Mouse (Mus musculus) kidney, postnatal 14 days (tissue): ENCODE results near the gene Gm13272.
"Not testable (repeated sequence)": the region's sequence is repeated elsewhere in the genome, so short reads cannot be mapped to it uniquely, and the experiment has no call there.

Source experiments
- DNase-seq: peaks from one replicate; pipeline ENCODE4 v3.0.0; 2022; ENCODE audit warnings: mixed read lengths

Gene Gm13272

DNA sequence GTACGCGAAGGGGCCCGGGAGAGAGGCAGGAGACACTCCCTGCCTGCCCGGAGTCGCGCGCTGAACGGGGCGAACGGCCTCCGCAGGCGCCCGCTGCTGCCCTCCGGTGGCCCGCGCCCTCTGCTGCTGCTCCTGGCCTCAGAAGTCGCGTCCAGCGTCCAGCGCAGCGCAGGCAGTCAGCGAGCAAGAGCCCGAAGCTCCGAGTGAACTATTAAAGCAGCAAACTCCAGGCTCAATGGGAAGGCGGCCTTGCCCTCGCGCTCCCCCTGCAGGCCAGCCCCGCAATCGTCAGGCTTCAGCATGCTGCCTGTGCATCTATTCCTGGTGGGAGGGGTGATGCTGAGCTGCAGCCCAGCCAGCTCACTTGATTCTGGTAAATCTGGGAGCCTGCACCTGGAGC is at the start of gene Gm13272:
TSS of gene Gm13272 (plus strand) at position 301 of the 400 bp plus-strand sequence.
- not testable (repeated sequence) for DNase-seq

DNA sequence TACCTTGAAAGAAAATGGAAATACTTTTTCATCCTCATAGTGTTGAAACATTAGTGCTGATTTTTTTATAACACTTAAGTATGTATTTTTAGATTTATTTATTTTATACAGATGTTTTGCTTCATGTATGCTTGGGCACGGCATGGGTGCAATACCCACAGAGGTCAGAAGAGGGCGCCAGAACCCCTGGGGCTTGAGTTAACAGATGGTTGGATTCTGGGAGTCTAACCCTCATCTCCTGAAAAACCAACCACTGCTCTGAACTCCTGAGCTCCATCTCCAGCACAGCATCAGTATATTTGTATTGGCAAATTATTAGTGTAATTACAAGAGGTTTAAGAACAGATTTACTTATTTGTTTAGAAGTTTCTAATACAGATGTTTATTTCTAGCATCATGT is 41.2 kb upstream of the Gm13272 start:
- DNase-seq: peak; percentile 71

DNA sequence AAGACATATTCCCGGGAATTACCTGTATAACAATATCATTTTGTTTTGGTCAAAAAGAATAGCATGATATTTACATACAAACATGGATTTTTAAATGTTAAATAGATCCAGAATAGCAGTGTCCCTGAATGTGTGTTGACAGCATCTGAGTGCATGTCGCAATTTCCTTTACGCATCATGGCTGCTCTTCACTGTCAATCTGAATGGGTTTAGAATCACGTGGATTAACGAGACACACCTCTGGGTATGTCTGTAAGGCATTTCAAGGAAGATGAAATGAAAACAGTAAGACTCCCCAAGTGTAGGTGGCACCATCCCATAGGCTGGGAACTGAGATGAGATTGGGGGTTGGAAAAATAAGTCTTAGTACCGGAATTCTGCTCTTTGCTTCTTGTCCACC is 40.6 kb upstream of the Gm13272 start:
- no peak for DNase-seq

DNA sequence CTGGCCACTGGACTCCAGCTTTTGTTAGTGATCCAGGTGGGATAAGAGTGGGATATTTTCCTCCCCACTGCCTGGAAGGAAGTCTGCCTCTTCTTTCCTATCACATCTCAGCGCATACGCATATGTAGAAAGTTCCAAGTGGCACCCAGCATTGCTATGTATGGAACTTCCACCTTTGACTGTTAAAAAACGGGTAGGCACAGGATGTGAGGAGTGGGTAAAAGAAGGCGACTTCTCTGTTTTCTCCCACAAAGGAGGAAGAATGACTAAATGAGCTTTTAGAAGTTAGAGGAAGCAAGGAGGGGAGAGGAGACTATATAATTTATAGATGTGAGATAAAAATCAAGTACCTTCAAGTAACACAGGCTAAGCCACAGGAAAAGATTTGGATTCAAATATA is 38.2 kb upstream of the Gm13272 start:
- no peak for DNase-seq

DNA sequence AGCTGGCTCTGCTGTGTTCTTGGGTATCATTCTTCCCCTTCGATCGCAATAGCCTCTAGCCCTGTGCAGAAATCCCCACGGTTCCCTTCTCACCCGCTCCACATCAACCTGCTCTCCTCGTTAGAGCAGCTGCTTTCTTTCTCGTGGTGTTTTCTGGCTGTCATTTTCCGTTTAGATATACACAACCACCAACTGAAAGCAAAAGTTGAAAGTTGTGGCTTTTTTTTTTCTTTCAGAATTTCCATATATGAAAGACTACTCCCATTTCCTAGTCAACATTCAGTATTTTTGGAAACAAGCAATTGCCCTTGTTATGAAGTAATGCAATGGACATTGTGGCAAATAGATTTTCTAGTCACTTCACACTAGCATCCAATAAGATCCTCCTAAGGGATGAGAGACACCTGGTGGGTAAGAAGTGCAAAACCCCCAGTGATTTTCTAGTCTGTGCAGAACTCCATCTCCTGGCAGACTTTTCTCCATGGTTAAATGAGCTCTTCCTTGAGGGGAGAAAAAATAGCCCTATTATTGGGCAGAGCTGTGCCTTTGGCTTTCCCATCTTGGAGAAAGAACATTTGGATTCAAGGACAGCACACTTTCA is 36.8 kb upstream of the Gm13272 start:
- DNase-seq: no peak

DNA sequence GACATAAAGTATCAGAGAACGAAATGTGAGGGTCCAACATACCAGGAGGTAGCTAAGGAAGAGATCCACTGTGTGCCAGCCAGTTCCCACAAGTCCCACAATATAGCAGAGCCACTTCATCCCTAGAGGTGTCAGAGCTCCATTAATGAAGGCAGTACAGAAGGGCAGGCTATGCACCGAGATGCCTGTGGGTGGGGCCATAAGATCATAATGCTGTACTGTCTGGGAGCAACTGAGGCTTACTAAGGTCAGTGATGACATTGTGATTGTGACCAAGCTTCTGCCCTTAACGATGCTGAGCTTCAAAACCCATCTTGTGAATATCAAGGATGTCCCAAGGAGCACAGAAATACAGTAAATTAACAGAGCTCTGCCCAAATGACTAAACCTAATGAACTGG is 35.4 kb upstream of the Gm13272 start:
- DNase-seq: no peak

DNA sequence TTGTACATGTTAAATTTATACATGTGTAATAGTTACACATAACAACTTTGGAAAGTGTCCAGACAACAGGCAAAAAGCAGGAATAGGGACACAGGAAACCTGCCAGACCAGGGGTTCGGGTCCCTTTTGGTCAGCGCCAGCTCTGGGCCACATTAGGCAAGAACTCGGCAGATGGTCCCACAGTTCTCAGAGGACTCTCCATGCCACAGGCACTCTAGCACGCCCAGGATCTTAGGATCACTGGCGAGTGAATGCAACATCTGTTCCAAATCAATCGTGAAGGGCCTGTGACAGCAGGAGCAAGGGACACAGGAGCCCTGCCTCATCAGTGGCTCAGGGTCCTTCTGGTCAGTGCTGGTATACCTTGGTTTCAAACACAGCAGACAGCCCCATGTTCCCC is 29.7 kb upstream of the Gm13272 start:
- DNase-seq: no peak

DNA sequence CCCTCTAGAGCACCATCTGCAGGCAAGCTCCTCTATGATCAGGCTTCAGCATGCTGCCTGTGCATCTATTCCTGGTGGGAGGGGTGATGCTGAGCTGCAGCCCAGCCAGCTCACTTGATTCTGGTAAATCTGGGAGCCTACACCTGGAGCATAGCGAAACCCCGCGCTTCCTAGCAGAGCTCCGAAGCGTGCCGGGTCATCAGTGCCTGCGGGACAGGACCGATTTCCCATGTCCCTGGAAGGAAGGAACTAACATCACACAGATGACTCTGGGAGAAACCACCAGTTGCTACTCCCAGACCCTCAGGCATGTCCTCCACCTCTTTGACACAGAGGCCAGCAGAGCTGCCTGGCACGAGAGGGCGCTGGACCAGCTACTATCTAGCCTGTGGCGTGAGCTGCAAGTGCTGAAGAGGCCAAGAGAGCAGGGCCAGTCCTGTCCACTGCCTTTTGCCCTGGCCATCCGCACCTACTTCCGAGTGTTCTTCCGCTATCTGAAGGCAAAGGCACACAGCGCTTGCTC is 24.8 kb upstream of the Gm13272 start, which contains the start of gene Gm13271:
TSS of gene Gm13271 (plus strand) at position 51 of the 523 bp plus-strand sequence.
- DNase-seq: peak; percentile 53

DNA sequence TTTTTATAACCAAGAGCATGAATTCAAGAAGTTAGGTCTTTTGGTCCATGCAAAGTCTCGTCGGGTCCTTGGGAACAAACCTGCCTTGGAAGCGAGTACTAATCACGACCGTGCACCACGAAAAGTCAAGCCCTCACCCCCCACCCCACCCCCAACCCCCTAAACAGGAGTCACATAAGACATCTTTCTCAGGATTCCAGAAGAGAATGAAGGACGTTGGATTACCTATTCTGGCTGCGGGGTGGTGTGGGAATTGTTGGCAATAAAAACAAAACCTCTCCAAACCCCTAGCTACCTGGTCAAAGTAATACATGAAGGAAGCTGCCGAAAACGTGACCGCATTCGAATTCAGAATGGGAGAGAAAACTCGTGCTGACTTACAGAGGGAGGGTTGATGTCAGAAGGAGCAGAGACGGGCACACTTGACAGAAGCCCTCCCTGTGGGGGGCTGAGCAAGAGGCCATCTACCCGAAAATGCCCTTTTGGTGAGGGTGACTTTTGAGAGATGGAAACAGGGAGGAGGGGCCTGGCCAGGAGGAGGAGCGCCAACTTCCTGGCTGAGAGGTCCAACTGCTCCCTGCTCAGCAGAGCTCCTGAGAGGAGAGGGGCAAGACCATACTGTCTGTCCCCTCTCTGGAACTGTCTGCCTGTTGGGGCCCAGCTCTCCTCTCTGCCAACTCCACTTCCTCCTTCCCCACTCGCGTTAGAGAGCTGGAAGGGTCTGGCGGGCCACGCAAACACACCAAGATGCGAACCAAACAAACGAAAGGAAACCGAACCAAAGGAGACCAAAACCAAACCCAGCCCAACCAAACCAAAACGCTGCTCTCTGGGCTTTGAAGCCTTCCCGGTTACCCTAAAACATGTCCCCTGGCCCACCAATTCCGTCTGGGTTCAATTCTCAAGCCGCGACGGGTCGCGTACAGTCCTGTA is 22.8 kb upstream of the Gm13272 start:
- not testable (repeated sequence) for DNase-seq

DNA sequence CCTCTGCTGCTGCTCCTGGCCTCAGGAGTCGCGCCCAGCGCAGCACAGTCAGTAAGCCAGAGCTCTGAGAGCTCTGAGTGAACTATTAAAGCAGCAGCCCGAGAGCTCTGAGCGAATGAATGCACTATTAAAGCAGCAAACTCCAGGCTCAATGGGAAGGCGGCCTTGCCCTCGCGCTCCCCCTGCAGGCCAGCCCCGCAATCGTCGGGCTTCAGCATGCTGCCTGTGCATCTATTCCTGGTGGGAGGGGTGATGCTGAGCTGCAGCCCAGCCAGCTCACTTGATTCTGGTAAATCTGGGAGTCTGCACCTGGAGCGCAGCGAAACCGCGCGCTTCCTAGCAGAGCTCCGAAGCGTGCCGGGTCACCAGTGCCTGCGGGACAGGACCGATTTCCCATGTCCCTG is 22.0 kb upstream of the Gm13272 start:
- DNase-seq: peak; percentile 90

DNA sequence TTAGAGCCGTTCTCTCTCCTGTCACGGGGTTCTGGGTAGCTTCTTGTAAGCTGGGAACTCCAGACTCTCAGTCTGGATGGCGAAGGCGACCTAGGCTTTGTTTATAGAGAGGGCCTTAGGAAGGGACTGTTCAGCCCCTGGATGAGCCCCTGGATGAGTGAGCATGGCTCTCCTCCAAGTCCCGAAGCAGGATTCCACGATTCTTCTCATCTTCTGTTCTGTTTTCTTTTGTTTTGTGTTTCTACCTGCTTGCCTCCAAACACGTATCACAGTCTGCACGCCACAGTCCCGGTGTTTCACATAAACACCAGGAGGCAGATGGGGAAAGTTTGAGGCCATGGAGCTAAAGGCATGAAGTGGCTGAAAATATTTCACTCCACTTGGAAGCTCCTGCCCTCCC is 20.9 kb upstream of the Gm13272 start:
- DNase-seq: not testable (repeated sequence)

DNA sequence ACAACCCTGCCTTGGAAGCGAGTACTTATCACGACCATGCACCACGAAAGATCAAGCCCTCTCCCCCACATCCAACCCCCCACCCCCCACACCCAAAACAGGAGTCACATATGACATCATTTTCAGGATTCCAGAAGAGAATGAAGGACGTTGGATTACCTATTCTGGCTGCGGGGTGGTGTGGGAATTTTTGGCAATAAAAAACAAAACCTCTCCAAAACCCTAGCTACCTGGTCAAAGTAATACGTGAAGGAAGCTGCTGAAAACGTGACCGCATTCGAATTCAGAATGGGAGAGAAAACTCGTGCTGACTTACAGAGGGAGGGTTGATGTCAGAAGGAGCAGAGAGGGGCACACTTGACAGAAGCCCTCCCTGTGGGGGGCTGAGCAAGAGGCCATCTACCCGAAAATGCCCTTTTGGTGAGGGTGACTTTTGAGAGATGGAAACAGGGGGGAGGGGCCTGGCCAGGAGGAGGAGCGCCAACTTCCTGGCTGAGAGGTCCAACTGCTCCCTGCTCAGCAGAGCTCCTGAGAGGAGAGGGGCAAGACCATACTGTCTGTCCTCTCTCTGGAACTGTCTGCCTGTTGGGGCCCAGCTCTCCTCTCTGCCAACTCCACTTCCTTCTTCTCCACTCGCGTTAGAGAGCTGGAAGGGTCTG is 19.9 kb upstream of the Gm13272 start, which contains the start of gene Gm13283:
TSS of gene Gm13283 (plus strand) at position 510 of the 659 bp plus-strand sequence.
- peak; percentile 24 for DNase-seq

DNA sequence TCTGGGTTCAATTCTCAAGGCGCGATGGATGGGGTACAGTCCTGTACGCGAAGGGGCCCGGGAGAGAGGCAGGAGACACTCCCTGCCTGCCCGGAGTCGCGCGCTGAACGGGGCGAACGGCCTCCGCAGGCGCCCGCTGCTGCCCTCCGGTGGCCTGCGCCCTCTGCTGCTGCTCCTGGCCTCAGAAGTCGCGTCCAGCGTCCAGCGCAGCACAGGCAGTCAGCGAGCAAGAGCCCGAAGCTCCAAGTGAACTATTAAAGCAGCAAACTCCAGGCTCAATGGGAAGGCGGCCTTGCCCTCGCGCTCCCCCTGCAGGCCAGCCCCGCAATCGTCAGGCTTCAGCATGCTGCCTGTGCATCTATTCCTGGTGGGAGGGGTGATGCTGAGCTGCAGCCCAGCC is 19.2 kb upstream of the Gm13272 start:
- DNase-seq: peak; percentile 88

DNA sequence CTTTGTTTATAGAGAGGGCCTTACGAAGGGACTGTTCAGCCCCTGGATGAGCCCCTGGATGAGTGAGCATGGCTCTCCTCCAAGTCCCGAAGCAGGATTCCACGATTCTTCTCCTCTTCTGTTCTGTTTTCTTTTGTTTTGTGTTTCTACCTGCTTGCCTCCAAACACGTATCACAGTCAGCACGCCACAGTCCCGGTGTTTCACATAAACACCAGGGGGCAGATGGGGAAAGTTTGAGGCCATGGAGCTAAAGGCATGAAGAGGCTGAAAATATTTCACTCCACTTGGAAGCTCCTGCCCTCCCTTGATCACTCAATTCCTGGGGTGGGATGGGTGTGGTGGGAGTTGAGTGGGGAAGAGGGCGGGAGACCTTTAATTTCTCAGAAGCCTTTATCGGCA is 17.9 kb upstream of the Gm13272 start:
- peak; percentile 66 for DNase-seq

DNA sequence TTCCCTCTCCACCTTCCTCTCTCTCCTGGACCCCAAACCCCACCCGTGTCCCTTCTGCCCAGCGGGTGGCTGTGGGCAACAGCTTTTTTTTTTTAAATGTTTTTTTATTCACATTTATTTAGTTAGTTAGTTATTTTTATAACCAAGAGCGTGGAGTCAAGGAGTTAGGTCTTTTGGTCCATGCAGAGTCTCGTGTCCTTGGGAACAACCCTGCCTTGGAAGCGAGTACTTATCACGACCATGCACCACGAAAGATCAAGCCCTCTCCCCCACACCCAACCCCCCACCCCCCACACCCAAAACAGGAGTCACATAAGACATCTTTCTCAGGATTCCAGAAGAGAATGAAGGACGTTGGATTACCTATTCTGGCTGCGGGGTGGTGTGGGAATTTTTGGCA is 17.3 kb upstream of the Gm13272 start:
- peak; percentile 16 for DNase-seq

DNA sequence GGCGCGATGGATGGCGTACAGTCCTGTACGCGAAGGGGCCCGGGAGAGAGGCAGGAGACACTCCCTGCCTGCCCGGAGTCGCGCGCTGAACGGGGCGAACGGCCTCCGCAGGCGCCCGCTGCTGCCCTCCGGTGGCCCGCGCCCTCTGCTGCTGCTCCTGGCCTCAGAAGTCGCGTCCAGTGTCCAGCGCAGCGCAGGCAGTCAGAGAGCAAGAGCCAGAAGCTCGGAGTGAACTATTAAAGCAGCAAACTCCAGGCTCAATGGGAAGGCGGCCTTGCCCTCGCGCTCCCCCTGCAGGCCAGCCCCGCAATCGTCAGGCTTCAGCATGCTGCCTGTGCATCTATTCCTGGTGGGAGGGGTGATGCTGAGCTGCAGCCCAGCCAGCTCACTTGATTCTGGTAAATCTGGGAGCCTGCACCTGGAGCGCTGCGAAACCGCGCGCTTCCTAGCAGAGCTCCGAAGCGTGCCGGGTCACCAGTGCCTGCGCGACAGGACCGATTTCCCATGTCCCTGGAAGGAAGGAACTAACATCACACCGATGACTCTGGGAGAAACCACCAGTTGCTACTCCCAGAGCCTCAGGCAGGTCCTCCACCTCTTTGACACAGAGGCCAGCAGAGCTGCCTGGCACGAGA is 16.1 kb upstream of the Gm13272 start:
- peak; percentile 78 for DNase-seq

DNA sequence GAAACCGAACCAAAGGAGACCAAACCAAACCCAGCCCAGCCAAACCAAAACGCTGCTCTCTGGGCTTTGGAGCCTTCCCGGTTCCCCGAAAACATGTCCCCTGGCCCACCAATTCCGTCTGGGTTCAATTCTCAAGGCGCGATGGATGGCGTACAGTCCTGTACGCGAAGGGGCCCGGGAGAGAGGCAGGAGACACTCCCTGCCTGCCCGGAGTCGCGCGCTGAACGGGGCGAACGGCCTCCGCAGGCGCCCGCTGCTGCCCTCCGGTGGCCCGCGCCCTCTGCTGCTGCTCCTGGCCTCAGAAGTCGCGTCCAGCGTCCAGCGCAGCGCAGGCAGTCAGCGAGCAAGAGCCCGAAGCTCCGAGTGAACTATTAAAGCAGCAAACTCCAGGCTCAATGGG is 6.1 kb upstream of the Gm13272 start, which contains the start of gene Gm13290:
TSS of gene Gm13290 (plus strand) at position 301 of the 400 bp plus-strand sequence.
- not testable (repeated sequence) for DNase-seq

DNA sequence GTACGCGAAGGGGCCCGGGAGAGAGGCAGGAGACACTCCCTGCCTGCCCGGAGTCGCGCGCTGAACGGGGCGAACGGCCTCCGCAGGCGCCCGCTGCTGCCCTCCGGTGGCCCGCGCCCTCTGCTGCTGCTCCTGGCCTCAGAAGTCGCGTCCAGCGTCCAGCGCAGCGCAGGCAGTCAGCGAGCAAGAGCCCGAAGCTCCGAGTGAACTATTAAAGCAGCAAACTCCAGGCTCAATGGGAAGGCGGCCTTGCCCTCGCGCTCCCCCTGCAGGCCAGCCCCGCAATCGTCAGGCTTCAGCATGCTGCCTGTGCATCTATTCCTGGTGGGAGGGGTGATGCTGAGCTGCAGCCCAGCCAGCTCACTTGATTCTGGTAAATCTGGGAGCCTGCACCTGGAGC is 3.0 kb upstream of the Gm13272 start, which contains the start of gene Gm13289:
TSS of gene Gm13289 (plus strand) at position 301 of the 400 bp plus-strand sequence.
- not testable (repeated sequence) for DNase-seq

DNA sequence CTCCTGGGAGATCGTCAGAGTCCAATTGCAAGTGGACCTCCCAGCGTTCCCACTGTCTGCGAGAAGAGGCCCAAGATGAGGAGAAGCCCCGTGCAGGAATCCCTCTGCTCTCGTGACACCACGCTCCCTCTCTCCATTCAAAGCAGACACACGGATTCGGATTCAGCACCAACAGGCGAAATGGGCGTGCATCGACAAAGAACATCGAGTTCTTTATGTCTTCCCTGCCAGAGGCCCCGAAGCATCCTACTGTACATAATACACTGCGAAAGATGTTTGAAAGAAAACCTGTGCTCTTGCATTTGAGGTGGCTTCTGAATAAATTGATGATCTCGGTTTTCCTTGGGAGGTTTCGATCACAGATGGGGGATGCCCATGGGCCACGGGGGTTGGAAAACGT is 670 bp downstream of the Gm13272 start:
- not testable (repeated sequence) for DNase-seq

DNA sequence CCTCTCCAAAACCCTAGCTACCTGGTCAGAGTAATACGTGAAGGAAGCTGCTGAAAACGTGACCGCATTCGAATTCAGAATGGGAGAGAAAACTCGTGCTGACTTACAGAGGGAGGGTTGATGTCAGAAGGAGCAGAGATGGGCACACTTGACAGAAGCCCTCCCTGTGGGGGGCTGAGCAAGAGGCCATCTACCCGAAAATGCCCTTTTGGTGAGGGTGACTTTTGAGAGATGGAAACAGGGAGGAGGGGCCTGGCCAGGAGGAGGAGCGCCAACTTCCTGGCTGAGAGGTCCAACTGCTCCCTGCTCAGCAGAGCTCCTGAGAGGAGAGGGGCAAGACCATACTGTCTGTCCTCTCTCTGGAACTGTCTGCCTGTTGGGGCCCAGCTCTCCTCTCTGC is 2.2 kb downstream of the Gm13272 start, which contains the start of gene Ifnz:
TSS of gene Ifnz (plus strand) at position 301 of the 400 bp plus-strand sequence.
- not testable (repeated sequence) for DNase-seq

DNA sequence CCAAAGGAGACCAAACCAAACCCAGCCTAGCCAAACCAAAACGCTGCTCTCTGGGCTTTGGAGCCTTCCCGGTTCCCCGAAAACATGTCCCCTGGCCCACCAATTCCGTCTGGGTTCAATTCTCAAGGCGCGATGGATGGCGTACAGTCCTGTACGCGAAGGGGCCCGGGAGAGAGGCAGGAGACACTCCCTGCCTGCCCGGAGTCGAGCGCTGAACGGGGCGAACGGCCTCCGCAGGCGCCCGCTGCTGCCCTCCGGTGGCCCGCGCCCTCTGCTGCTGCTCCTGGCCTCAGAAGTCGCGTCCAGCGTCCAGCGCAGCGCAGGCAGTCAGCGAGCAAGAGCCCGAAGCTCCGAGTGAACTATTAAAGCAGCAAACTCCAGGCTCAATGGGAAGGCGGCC is 2.7 kb downstream of the Gm13272 start:
- DNase-seq: not testable (repeated sequence)

DNA sequence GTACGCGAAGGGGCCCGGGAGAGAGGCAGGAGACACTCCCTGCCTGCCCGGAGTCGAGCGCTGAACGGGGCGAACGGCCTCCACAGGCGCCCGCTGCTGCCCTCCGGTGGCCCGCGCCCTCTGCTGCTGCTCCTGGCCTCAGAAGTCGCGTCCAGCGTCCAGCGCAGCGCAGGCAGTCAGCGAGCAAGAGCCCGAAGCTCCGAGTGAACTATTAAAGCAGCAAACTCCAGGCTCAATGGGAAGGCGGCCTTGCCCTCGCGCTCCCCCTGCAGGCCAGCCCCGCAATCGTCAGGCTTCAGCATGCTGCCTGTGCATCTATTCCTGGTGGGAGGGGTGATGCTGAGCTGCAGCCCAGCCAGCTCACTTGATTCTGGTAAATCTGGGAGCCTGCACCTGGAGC is 5.8 kb downstream of the Gm13272 start, which contains the start of gene Gm13276:
TSS of gene Gm13276 (plus strand) at position 301 of the 400 bp plus-strand sequence.
- not testable (repeated sequence) for DNase-seq
